Mouse (Mus musculus) heart, embryonic 12.5 days (tissue): ENCODE measurements around the gene Prss16. TPM values are rescaled to one million over a fixed set of nuclear protein-coding genes. Genes with fewer than 3 reads are reported as not detected.
"Not testable (repeated sequence)": the region's sequence is repeated elsewhere in the genome, so short reads cannot be mapped to it uniquely, and the experiment has no call there.

Source experiments
- ATAC-seq: fragments of 200-750 bp; cut with Nextera tagmentation; 2 replicates; pipeline ENCODE4 v1.8.0; 2017; ENCODE audit warnings: moderate TSS enrichment, moderate library complexity; ENCODE audit not compliant: insufficient number of reproducible peaks, low FRiP score
- H3K27ac ChIP-seq: fragments of 300-500 bp; sonication (generic); 2 replicates; pipeline ENCODE4 v1.5.1; 2016; ENCODE audit warnings: mild to moderate bottlenecking, moderate library complexity; ENCODE audit not compliant: poor library complexity, severe bottlenecking
- H3K27me3 ChIP-seq: fragments of 300-500 bp; sonication (generic); replicated peaks from 2 replicates; pipeline ENCODE4 v1.6.1; 2016; ENCODE audit warnings: mild to moderate bottlenecking, moderate library complexity
- H3K36me3 ChIP-seq: fragments of 300-500 bp; sonication (generic); 2 replicates; pipeline ENCODE4 v1.6.1; 2016; ENCODE audit warnings: mild to moderate bottlenecking, moderate library complexity
- H3K4me1 ChIP-seq: fragments of 300-500 bp; sonication (generic); replicated peaks from 2 replicates; pipeline ENCODE4 v1.6.1; 2016; ENCODE audit warnings: mild to moderate bottlenecking
- H3K4me2 ChIP-seq: fragments of 300-500 bp; sonication (generic); 2 replicates; pipeline ENCODE4 v1.6.1; 2016; ENCODE audit warnings: mild to moderate bottlenecking, moderate library complexity
- H3K4me3 ChIP-seq: fragments of 300-500 bp; sonication (generic); 2 replicates; pipeline ENCODE4 v1.5.1; 2016; ENCODE audit warnings: mild to moderate bottlenecking
- H3K9ac ChIP-seq: fragments of 300-500 bp; sonication (generic); 2 replicates; pipeline ENCODE4 v1.6.1; 2016; ENCODE audit warnings: mild to moderate bottlenecking, moderate library complexity
- H3K9me3 ChIP-seq: fragments of 300-500 bp; sonication (generic); replicated peaks from 2 replicates; pipeline ENCODE4 v1.6.1; 2016; ENCODE audit warnings: mild to moderate bottlenecking, moderate library complexity
- WGBS: fragments of 180-500 bp; shearing (Covaris S2); methylation state at CpG from one replicate; pipeline ENCODE4 v1.1.7; 2016; 5-methylcytosine and 5-hydroxymethylcytosine counted together
- polyA plus RNA-seq: library from polyadenylated mRNA; unstranded; fragments of >200 nt; fragmentation: Nextera tagmentation; extraction: Ambion mirVana; gene quantifications from 2 replicates; pipeline ENCODE4 v1.2.1, GENCODE M21; 2016

Prss16 gene
- polyA plus RNA-seq, 1 experiment from 2014 or later: 0.28 TPM

- peaks cover 14% of the 10 kb centered on the region; the same call in 1 of the 2 replicates for H3K4me1 ChIP-seq
- H3K9me3 ChIP-seq, H3K36me3 ChIP-seq, H3K27me3 ChIP-seq: not testable (repeated sequence)
- peak; percentile 90 for ATAC-seq
- H3K27ac ChIP-seq: peak within 1 kb of the TSS; percentile 93
- H3K9ac ChIP-seq: peak within 1 kb of the TSS; percentile 72
- H3K4me3 ChIP-seq: peak within 1 kb of the TSS; percentile 46
- H3K4me2 ChIP-seq: peak within 1 kb of the TSS; percentile 74
- WGBS: under 1% methylated on average over 51 of the region's 80 CpGs
Measured at GRCm38 (mm10) chr13:22042568-22043502, 33.3 kb upstream of the Prss16 start, which contains the start of the genes Hist1h2ag and Hist1h2bj. Gene Hist1h2ag (minus strand): TSS chr13:22042944. Gene Hist1h2bj (plus strand): TSS chr13:22043214.

- Histone ChIP-seq H3K4me2 (peak overlapping the region; percentile 74), H3K4me3 (peak overlapping the region; percentile 46)
- 5% methylated on average over 13 of the region's 13 CpGs for WGBS
Measured at GRCm38 (mm10) chr13:22041651-22042567, 32.4 kb upstream of the Prss16 start.

GRCm38 (mm10) chr13:22041142-22041536 lies 31.6 kb upstream of the Prss16 start, which contains the start of gene Hist1h4i:
Gene Hist1h4i (minus strand): TSS chr13:22041362.
- not testable (repeated sequence) for H3K27me3 ChIP-seq
- ATAC-seq: peak; percentile 75

More at GRCm38 (mm10) chr13:22041651-22042567, 32.4 kb upstream of the Prss16 start:
- H3K36me3 ChIP-seq: no peaks in the 10 kb centered on the region
- peak overlapping the region; percentile 72 for H3K9ac ChIP-seq
- H3K9me3 ChIP-seq: no peaks in the 10 kb centered on the region
- peaks cover 14% of the 10 kb centered on the region; the same call in 1 of the 2 replicates for H3K4me1 ChIP-seq
- no peak for ATAC-seq
- peak overlapping the region; percentile 93 for H3K27ac ChIP-seq
- H3K27me3 ChIP-seq: no peaks in the 10 kb centered on the region

GRCm38 (mm10) chr13:22040464-22041141 lies 31.1 kb upstream of the Prss16 start:
- peak overlapping the region; percentile 92 for H3K4me2 ChIP-seq
- peak overlapping the region; percentile 88 for H3K27ac ChIP-seq
- under 1% methylated on average over 24 of the region's 24 CpGs for WGBS
- no peaks in the 10 kb centered on the region for H3K9me3 ChIP-seq
- no peaks in the 10 kb centered on the region for H3K27me3 ChIP-seq
- H3K4me3 ChIP-seq: peak overlapping the region; percentile 54
- no peaks in the 10 kb centered on the region for H3K36me3 ChIP-seq
- ATAC-seq: peak; percentile 4; the same call in 1 of the 2 replicates
- H3K4me1 ChIP-seq: peaks cover 21% of the 10 kb centered on the region
- peak overlapping the region; percentile 70 for H3K9ac ChIP-seq

More at GRCm38 (mm10) chr13:22041142-22041536, 31.6 kb upstream of the Prss16 start, which contains the start of gene Hist1h4i:
- H3K4me3 ChIP-seq: peak within 1 kb of the TSS; percentile 54
- peak within 1 kb of the TSS; percentile 92 for H3K4me2 ChIP-seq
- H3K36me3 ChIP-seq, H3K9me3 ChIP-seq: not testable (repeated sequence)
- peak within 1 kb of the TSS; percentile 72 for H3K9ac ChIP-seq
- peaks cover 21% of the 10 kb centered on the region for H3K4me1 ChIP-seq
- under 1% methylated on average over 27 of the region's 27 CpGs for WGBS
- peak within 1 kb of the TSS; percentile 93 for H3K27ac ChIP-seq

- Histone ChIP-seq H3K4me1 (peaks cover 21% of the 10 kb centered on the region), H3K9ac (0 out of 2 replicates have a peak overlapping the region, but pooled peaks have one; percentile 70), H3K36me3 (no peaks in the 10 kb centered on the region), H3K4me3 (peak overlapping the region; percentile 54), H3K27me3 (no peaks in the 10 kb centered on the region), H3K4me2 (peak overlapping the region; percentile 92), H3K9me3 (no peaks in the 10 kb centered on the region), H3K27ac (peak overlapping the region; percentile 88)
- ATAC-seq: no peak
- WGBS: 9% methylated on average over 2 of the region's 2 CpGs
Measured at GRCm38 (mm10) chr13:22039951-22040463, 30.5 kb upstream of the Prss16 start.

- ATAC-seq: no peak
- WGBS: 65% methylated on average over 5 of the region's 5 CpGs
- Histone ChIP-seq H3K4me2 (no peak overlapping the region), H3K4me1 (peaks cover 26% of the 10 kb centered on the region), H3K36me3 (no peaks in the 10 kb centered on the region), H3K27ac (no peak overlapping the region), H3K9ac (no peak overlapping the region), H3K4me3 (no peak overlapping the region), H3K9me3 (no peaks in the 10 kb centered on the region), H3K27me3 (no peaks in the 10 kb centered on the region)
Measured at GRCm38 (mm10) chr13:22039364-22039763, 29.8 kb upstream of the Prss16 start.

- Histone ChIP-seq H3K36me3 (no peaks in the 10 kb centered on the region), H3K4me2 (0 out of 2 replicates have a peak overlapping the region, but pooled peaks have one; percentile 4), H3K27ac (no peak overlapping the region), H3K27me3 (no peaks in the 10 kb centered on the region), H3K9ac (no peak overlapping the region), H3K9me3 (no peaks in the 10 kb centered on the region), H3K4me1 (peaks cover 32% of the 10 kb centered on the region), H3K4me3 (no peak overlapping the region)
- ATAC-seq: no peak
- 73% methylated on average over 2 of the region's 2 CpGs for WGBS
Measured at GRCm38 (mm10) chr13:22037415-22037814, 27.9 kb upstream of the Prss16 start.

- WGBS: 65% methylated on average over 3 of the region's 3 CpGs
- H3K4me2 ChIP-seq: peak overlapping the region; percentile 70
- no peaks in the 10 kb centered on the region for H3K9me3 ChIP-seq
- peak overlapping the region; percentile 78 for H3K27ac ChIP-seq
- ATAC-seq: no peak
- peaks cover 28% of the 10 kb centered on the region for H3K4me1 ChIP-seq
- H3K4me3 ChIP-seq: peak overlapping the region; percentile 37
- H3K36me3 ChIP-seq: no peaks in the 10 kb centered on the region
- H3K9ac ChIP-seq: peak overlapping the region; percentile 68
- no peaks in the 10 kb centered on the region for H3K27me3 ChIP-seq
Measured at GRCm38 (mm10) chr13:22036986-22037385, 27.4 kb upstream of the Prss16 start.

GRCm38 (mm10) chr13:22036149-22036956 lies 26.8 kb upstream of the Prss16 start:
- H3K27ac ChIP-seq: peak overlapping the region; percentile 78
- peak overlapping the region; percentile 68 for H3K9ac ChIP-seq
- peak overlapping the region; percentile 70 for H3K4me2 ChIP-seq
- H3K4me1 ChIP-seq: peaks cover 27% of the 10 kb centered on the region
- H3K9me3 ChIP-seq: no peaks in the 10 kb centered on the region
- 7% methylated on average over 22 of the region's 23 CpGs for WGBS
- H3K4me3 ChIP-seq: peak overlapping the region; percentile 37
- H3K27me3 ChIP-seq: no peaks in the 10 kb centered on the region
- H3K36me3 ChIP-seq: no peaks in the 10 kb centered on the region
- ATAC-seq: peak; percentile 34
